Mouse (Mus musculus): ENCODE data around the gene Hoxc12.
A peak's percentile ranks its signal among the peaks of the same experiment; 100 is the strongest.

Hoxc12 gene

DNA sequence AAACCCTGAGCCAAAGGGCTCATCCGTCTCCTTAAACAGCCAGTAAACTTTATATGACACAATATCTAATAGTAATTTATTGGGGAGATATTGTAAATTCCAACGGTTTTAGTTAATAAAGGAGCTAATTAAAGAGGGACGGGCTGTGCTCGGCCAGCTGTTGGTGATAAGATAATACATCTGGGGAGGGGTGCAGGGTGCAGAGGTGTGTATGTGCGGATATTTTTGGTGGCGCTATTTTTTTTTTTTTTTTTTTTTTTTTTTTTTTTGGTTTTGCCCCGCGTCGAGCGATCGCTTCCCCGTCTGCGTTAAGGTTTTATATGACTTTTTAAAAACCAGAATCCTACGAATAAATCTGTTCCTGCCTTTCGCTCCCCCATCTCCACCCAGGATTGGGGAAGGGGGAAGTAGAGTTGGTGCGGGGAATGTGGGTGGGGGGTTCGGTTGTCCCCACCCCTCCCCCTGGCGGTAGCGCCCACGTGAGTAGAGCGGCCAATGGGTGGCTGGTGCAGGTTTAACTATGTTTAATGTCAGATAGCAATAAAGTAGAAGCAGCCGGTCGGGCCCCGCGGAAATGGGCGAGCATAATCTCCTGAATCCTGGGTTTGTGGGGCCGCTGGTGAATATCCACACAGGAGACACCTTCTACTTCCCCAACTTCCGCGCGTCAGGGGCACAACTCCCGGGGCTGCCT lies at the start of gene Hoxc12:
Gene Hoxc12 (plus strand): TSS at position 479 of the 694 bp plus-strand sequence.
- no peak for DNase-seq

DNA sequence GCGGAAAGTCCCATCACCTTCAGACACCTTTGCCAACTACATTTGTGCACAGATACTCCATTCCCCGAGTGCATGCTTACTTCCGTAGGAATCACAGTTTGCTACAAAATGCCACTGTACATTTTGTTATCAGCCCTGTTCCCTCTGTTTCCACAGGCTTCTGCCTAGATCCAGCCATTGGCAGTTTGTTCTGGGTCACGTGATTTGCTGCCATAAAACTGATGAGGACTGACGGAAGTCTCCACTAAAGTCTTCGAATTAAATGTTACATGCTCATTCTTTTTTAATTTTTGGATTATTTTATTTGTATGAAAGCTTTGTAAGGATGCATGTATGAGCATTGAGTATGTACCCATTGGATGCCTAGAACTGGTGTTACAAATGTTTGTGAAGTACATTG lies 41.4 kb upstream of the Hoxc12 start:
- DNase-seq, result no peak

DNA sequence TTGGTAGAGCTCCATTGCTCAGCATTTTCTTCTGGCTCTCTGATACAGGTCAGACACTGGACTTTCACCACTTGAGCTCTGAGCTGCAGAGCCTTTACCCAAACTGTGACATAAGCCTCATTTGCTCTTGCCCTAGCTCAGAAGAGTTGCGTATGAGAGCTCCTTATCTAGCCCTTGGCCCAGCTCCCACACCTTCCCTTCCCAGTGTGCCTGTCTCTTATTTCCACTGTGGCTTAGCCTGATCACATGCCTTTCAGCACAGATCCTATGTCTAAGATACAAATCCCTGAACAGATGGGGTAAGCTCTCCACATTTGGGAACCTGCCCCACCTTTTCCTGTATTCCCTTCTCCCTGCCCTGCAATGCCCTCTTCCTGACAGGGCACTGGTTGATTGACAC lies 31.6 kb upstream of the Hoxc12 start:
- DNase-seq, result no peak

DNA sequence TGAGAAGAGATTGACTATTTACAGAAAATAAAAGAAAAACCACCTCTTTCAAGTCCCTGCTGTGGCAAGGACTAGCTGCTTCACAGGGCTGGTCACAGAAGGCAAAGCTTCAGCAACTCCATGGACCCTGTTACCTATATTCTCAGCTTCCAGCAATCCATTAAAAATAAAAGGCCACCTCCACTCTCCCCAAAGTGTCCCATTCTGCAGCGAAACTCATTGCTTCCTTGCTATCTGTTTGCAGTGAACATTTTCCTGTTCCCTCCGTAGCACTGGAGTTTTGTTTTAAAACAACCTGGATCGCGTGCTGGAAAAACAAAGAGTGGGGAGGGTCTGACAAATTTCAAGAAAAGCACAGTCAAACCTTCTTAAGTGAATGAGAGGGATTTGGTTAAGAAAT lies 27.0 kb upstream of the Hoxc12 start:
- no peak for DNase-seq

DNA sequence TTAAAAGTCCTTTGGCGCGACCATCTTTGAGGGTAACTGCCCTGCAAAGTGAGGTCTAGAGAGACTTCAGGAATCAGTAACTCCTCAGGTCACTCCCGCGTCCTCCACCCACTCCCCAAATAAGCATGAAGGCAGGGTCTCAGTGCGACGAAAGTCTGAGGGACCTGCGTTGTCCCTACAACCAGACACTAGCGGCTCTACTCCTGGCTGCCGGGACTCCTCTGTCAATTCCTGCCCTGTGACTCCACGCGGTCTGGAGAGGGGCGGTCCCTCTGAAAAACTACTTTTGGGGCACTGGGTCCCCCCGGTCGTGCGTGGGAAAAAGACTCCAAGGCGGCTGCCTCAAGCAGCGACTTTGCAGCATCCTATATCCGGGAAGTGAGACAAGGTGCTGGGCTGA lies 26.5 kb upstream of the Hoxc12 start:
- peak in 1 of 2 experiments; percentile 32 for DNase-seq

DNA sequence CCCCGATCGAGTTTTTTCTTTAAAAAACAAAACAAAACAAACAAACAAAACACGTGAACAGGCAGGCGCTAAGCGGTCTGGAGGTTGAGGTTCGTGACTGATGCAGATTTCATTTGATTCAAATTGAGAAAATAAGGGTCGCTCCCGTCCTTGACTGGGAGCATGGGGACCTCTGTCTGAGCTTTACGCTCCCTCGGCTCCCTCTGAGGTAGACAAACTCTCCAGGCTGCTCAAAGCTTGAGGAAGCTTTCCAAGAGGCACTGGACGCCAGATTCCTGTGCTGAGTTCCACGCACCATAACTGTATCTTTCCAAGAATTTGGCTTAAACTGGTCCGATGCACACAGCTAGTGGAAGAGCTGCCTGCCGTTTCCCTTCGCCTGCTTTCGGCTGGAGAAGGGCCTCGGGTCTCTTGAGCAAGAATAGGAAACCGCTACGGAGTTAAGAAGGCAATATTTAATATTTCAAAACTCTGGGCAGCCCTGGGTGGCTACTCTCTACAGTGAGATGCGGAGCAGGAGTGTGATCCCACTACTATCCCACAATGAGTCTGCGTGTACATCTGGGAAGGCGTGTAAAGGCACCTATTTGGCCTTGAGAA lies 26.0 kb upstream of the Hoxc12 start:
- peak in 1 of 2 experiments; percentile 16 for DNase-seq

DNA sequence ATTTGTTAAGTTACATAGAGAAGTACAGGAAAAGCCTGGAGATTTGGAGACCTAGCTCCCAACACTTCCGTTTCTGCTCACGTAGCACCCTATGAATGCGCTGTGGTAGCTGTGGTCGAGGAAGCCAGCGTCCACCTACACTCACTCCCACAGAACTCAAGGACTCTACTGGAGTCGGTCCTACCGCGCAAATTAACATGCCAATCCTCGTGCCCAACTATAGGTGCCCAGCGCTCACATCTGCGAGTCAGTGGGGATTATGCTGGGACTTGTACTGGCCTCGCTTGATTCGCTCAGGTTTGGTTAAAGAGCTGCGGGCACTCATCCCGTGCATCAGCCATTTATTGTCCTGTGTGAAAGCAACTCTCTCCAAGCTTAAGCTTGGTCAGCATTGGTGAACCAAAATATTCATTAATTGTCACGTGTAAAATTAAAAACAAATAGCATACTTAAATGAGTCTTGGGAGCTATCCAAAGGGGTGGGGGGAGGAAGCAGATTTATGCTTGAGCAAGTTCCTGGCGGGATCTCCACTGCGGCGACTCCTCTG lies 23.4 kb upstream of the Hoxc12 start:
- DNase-seq, result peak in 1 of 2 experiments; percentile 27

DNA sequence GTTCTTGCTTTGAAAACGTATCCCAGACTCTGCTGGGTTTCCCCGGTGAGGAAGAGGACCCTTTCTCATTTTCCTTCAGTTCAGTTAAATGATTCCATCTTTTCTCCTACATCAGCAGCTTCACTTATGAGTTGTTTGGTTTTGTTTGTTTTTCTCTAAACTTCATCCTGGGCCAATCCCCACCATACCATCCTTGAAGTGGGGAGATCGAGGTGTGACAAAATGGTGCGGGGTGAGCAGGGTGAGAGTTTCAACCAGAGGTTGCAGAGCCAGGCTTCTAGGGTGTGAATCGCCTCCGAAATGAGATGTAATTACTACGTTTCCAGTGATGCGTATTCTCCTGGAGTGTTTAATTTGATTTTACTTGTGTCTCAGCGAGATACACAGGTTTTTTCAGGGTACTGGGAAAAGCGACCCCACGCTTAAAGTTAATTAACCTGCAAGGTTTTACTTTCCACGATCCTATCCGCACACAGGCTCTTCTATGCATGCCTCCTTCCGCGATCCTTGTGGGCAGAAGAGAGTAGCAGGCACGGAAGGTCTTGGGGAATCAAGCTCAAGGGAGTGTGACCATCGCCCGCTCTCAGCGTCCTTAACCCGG lies 18.5 kb upstream of the Hoxc12 start:
- peak in 1 of 2 experiments; percentile 5 for DNase-seq

DNA sequence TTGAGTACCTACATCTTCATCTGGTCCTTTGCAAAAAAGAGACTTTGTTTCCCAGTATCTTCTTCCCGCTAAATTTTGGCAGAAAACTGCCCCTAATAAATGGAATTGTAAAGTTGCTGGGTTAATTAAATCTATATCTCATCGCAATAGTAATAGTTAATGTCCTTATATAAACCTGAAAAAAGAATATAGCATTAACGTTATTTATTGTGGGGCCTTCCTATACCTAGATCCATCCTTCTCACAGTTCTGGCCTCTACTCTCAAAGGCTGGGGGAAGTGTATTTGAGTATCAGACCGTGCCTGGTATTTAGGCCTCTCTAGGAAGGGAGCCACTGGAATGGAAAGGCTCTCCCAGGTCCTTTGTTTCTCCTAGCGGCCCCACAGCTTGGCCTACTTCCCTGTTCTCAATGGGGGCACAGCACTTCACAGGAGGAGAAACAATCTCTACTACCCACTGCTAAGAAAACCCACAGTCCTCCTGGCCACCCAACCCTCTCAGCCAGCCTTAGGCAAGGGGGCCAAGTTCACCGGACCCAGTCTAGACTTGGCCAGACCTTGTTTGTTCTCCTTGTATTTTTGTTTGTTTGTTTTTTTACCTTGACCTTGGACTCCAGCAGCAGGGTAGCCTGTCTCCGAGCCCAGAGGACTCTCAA lies 17.8 kb upstream of the Hoxc12 start:
- peak in 1 of 2 experiments; percentile 7 for DNase-seq

DNA sequence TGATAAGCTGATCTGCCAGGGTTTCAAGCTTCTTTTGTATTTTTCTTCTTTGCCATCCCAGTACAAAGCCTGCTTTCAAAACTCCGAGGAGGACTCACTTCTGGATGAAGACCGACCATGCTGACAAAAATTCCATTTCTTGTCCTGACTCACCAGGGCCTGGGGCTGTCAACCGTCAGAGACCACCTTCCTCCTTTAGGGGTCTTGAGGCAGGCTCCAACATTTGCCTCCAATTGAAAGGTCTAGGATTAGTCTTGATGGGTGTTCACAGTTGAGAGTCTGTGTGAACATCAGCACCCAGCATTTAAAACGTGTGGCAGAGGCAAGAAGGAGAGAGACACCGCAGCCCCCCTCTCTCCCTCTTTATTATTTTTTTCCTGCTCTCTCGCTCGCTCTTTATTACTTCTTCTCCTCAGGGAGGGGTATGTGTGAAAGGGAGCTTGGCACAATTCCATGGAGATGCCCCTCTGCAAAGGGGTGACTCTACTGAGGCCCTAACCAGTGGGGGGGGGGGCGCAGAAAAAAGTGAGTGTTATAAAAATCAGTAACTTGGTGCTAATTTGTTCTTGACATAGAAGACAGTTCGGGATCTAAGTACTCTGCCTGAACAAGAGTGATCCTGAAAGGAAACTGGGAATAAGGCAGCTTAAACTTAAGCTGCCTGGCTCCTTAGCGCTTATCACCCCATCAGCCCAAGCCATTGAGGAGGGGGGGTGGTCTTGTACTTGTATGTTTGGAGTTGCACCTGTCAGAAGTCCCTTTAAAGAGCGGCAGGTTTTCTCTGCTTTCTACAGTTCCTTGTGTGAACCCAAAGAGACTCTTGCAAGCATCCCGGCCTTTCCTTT lies 17.0 kb upstream of the Hoxc12 start:
- peak in 1 of 2 experiments; percentile 4 for DNase-seq

DNA sequence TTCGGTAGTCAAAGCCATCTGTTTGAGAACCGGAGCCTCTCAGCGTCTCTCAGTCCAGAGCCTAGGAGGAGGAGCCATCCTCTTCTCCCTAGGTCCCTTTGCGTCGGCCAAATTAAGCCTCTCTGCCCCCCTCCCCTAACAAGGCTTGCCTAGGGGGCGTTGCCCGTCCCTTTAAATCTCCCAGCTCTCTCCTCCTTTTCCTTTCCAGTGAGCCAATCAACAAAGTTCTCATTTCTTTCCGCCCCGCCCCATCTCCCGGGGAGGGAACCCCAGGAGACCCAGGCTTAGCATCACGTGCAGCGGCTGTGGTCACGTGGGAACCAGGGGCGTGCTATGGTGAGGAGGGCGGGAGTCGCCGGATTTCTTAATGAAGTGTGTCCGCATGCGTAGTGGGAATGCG lies 15.9 kb upstream of the Hoxc12 start:
- peak; percentile 85 to 91 for DNase-seq

DNA sequence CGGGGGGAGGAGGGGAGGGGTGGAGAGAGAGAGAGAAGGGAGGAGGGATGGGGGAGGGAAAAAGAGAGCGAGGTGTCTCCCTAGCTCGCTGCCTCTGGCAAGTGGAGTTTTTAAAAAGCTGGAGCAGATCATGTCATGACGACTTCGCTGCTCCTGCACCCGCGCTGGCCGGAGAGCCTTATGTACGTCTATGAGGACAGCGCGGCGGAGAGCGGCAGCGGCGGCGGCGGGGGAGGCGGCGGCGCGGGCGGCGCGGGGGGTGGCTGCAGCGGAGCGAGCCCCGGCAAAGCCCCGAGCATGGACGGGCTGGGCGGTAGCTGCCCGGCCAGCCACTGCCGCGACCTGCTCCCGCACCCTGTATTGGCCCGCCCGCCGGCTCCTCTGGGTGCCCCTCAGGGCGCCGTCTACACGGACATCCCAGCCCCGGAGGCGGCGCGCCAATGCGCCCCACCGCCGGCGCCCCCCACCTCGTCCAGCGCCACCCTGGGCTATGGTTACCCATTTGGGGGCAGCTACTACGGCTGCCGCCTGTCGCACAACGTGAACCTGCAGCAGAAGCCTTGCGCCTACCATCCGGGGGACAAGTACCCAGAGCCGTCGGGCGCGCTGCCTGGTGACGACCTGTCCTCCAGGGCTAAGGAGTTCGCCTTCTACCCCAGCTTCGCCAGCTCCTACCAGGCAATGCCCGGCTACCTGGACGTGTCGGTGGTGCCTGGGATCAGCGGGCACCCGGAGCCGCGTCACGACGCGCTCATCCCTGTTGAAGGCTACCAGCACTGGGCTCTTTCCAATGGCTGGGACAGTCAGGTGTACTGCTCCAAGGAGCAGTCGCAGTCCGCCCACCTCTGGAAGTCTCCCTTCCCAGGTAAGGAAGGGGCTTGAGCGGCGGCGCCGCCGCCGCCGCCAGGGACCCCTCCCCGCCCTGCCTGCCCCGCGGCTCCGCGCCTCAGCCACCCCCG lies 15.2 kb upstream of the Hoxc12 start, which contains the start of gene Hoxc13:
Gene Hoxc13 (plus strand): TSS at position 51 of the 959 bp plus-strand sequence.
- peak in 1 of 2 experiments; percentile 60 for DNase-seq

DNA sequence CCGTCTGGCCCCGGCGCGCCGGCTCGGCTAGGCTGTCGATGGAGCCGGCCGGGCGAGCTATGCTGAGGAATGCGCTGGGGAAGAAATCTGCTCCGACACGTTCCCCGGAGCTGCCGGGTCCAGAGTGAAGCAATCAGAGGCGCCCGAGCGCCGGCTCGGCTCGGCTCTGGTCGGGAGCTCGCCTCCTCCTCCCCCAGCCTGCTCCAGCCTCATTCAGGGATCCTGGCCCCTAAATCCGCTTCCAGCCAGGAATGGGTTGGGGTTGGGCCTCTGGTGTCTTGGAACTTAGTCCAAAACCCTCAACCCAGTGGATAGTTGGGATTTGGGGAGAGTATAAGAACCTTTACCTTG lies 14.6 kb upstream of the Hoxc12 start:
- DNase-seq, result peak; percentile 62 to 79

DNA sequence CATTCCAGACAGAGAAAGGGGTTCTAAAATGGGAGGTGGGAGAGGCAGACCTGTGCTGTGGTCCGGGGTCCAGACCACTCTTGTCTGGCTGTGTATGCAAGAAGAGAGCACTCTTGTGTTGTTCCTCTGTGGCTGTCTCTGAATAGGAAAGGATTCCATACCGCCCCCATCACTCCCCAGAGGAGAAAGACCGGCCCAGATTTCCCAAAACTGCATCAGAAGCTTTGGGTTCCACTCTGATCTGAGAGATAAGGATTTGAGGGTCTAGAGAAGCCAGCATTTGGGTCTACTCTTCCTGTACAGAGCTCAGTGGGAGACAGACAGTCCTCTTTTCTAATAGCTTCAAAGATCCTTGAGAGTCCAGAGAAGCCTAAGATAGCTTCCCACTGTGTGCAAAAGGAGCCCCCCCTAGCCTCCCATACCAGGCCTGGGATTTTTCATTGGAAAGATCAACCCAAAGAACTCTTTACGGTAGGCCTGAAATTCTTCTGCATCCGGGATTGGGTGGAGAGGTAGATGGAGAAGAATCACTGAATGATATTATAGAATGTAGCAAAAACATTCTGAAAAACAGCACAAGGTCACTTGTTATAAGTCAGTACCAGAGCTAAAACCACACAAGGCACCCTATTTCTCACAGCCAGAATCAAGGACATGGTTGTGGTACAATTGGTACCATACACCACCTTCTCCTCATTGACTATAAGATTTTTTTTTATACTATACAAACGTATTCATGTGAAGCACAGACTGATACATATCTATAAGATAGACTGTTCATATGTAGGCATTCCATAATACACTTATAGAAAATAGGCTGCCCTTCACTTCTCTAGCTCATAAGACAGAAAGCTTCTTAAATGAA lies 13.7 kb upstream of the Hoxc12 start:
- DNase-seq, result peak in 1 of 2 experiments; percentile 9

DNA sequence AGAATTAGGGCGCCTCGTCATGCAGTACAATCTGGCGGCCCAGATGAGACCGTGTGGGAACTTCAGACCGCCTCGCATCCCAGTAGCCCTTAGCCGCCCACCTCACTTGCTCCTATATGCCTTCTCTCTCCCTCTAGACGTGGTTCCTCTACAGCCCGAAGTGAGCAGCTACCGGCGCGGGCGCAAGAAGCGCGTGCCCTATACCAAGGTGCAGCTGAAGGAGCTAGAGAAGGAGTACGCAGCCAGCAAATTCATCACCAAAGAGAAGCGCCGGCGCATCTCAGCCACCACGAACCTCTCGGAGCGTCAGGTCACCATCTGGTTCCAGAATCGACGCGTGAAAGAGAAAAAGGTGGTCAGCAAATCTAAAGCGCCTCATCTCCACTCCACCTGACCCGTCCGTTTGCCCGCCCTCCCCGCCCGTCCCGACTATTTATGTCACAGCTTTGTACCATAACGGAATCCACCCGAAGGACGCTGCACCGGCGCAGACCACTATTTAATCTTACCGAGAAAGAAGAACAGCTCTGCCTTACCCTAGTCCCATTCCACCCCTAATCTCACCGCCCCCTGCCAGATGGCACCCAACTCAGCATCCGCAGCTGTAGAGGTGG lies 9.4 kb upstream of the Hoxc12 start:
- peak in 1 of 2 experiments; percentile 31 for DNase-seq

DNA sequence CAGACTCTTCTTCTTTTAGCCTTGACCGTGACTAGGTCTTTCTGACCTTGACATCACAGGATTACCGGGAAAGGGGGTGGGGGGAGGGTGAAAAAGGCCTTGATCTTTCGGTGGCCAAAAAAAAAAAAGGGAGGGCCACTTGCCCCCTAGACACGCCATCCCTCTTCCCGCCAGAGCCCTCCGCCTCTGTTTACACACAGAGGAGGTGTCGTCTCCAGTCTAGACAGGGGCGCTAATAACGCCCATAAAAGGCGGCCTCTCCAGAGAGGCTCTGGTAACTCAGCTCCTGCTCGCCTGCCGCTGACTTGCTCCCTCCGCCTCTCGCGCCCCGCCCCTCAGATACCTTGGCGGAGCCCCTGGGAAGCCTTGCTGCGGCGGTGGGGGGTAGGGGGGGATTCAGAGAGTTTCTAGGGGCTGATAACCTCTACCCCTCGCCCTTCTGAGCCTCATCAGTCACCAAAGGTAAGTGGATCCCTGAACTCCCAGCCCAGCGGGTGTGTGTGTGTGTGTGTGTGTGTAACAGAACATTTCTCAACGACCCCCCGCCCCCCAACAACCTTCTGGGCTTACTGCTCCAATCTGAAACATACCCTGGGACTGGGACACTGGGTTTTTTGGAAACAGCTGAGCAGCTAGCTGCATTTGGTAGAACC lies 4.7 kb upstream of the Hoxc12 start:
- no peak for DNase-seq

DNA sequence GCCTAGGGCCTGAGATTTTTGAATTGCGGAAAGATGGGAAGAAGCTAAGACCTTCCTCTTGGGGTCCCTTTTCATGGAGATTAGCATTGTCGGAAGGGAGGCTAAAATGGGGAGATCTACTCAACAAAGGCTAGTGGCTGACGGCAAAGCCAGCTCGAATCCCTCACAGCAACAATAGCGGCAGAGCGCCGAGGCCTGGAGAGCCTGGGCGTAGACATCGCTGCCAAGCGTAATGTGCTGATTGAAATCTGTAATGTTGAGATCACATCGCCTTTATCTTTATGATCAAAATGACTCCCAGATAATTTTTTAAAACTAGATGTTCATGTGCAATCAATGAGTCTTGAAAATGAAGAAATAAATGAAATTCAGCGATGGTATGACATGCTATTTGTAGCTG lies 2.1 kb upstream of the Hoxc12 start:
- no peak for DNase-seq

DNA sequence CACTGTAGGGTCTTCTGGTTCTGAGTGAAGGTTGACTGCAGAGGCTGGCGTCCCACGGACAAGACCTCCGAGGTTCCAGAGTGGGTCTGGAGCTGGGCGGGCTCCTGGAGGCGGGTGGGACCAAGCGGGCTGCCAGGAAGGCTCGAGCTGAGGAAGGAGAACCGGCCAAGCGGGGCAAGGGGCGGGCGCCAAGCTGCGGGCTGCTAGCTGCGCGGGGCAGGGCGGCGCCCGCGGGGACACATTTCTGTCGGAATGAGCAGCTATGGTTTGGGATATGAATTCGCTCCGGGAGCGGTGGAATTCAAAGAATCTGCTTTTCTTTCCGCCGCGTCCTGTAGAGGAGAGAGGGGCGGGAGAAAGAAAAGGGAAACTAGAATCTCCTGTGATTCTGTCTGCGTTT lies 1.7 kb upstream of the Hoxc12 start:
- DNase-seq, result peak; percentile 55 to 66

DNA sequence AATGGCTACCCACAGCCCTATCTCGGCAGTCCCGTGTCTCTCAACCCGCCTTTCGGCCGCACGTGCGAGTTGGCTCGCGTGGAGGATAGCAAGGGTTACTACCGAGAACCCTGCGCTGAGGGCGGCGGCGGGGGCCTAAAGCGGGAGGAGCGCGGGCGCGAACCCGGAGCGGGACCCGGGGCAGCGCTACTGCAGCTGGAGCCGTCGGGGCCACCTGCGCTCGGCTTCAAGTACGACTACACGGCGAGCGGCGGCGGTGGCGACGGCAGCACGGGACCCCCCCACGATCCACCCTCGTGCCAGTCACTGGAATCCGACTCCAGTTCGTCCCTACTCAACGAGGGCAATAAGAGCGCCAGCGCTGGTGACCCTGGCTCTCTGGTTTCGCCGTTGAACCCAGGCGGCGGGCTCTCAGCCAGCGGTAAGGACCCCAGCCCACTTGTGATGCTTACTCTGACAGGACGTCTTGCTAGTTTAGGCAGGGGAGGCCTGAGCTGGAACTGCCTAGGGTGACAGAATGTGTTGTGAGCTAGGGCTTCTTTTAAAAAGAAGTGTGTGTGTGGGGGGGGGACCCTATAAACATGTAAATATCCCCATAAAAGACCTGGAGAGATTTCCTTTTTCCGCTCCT lies 594 bp downstream of the Hoxc12 start:
- no peak for DNase-seq
